Mouse (Mus musculus): Measurements from ENCODE around the gene Card10.

Gene Card10

DNA sequence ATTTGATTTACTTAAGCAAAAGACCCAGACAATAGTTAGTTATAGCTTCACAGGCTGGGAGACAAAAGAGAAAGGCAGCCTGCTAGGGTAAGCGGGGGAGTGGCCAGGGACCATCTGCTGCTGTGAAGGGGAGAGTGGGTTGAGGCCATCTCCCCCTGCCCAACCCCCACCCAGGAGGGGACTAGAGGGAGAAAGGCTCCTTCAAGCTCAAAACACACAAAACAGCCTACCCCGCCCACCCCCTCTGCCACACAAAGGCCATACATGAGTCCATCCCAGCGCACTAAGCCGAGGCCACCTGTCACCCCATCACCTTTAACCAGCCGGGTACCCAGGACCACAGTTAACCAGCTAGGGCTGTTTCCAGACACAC is 31.9 kb downstream of the Card10 start:
- peak; percentile 60 for DNase-seq

- no peak for DNase-seq
These were observed 32.4 kb downstream of the Card10 start for GRCm38 (mm10) chr15:78770234-78770982.

GRCm38 (mm10) chr15:78769064-78769463 is 33.8 kb downstream of the Card10 start:
- DNase-seq, result no peak

GRCm38 (mm10) chr15:78763704-78764103 is 39.1 kb downstream of the Card10 start:
- DNase-seq, result no peak

GRCm38 (mm10) chr15:78763210-78763609 is 39.6 kb downstream of the Card10 start:
- DNase-seq, result no peak

DNA sequence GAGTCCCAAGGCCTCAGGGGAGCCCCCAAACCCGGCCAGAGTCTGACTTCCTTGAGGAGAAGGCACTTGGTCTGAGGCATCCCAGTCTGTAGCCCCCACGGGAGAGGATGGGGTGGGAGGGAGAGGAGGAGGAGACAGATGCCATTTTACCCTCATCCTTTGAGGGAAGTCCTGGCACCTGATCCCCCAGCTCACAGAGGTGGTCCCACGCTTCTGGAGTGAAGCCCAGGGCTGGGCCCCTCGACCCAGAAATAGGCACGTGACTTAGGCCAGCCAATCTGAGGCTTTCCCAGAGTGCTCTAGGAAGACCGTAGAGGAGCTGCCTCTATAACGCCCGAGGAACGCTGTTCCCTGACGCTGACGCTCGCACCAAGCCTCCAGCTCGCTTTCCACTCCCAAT is 41.7 kb downstream of the Card10 start:
- DNase-seq, result no peak

- DNase-seq, result no peak
These were observed 44.7 kb downstream of the Card10 start for GRCm38 (mm10) chr15:78758132-78758531.

- DNase-seq, result no peak
These were observed 46.7 kb downstream of the Card10 start for GRCm38 (mm10) chr15:78755966-78756725.

DNA sequence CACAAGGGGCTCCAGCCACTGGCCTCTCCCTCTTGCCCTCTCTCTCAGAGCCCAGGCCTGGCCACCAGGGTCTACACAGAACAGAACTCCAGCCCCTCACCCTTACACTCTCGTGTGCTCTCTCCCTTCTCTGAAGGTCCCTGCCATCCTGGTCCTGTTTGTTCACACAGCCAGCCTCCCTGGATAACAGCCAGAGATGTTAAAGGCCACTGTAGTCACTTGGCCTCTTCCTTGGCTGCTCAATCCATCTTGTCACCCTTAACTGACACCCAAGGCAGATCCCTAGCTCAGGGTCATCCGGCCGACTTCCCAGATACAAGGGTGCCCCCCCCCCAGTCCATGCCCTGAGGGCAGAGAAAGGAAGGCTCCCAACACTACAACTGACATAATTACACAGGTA is 47.6 kb downstream of the Card10 start:
- no peak for DNase-seq

- DNase-seq, result no peak
These were observed 48.7 kb downstream of the Card10 start for GRCm38 (mm10) chr15:78754144-78754543.

DNA sequence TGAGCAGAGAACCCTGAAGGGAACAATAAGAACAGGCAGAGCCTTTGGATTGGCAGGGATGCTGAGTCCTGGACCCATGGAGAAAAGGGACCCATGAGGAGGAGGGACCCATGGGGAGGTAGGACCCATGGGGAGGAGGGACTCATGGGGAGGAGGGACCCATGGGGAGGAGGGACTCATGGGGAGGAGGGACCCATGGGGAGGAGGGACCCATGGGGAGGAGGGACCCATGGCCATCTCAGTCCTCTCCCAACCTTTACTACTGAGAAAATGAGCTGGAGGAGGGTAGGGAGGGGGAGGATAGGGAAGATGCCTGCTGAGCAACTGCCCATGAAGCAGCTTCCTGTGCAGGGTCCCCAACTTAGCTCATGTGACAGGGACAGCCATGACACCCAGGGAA is 49.9 kb downstream of the Card10 start:
- DNase-seq, result no peak

GRCm38 (mm10) chr15:78750608-78751350 is 52.1 kb downstream of the Card10 start:
- no peak for DNase-seq

- no peak for DNase-seq
These were observed 53.0 kb downstream of the Card10 start for GRCm38 (mm10) chr15:78749855-78750254.

- DNase-seq, result peak; percentile 83
These were observed 58.6 kb downstream of the Card10 start for GRCm38 (mm10) chr15:78744206-78744605.

GRCm38 (mm10) chr15:78742831-78743230 is 60.0 kb downstream of the Card10 start:
- no peak for DNase-seq

DNA sequence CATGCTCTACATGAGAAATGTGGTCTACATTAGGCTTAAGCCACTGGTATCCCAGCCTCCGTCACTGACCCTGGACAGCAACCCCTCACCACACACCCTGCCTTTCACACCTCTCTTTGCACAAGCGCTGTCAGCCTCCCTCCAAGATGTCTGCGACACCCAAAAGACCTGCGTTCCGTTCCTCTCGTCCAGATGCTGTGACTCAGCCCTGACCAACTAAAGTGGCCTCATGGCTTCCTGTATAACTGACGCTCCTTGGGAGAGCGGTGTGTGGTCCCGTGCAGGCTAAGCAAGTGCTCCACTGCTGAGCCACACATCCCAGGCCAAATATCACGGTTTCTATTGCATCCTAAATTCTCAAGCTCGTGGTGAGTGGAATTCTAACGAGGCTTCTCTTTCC is 62.2 kb downstream of the Card10 start:
- DNase-seq, result no peak

GRCm38 (mm10) chr15:78737146-78737545 is 65.7 kb downstream of the Card10 start:
- DNase-seq, result no peak

DNA sequence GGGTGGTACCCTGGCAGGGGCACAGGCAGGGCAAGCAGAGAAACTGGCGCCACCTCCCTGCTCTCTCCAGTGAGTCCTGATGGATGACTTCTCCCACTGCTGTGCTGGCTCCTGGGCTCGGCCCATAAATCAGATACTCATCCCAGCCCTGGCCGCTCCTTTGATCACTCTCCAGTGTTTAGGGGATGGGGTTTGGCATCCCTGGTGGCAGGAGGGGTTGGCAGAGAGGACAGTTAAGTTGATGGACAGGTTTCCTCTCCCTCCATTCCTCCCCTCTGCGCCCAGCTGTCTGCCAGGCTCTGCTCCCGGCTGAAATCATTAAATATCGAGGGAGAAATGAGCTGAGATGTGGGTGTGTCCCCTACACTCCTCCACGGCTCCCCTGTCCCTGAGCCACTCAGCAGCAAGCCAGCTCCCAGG is 66.2 kb downstream of the Card10 start:
- DNase-seq, result no peak

GRCm38 (mm10) chr15:78736181-78736579 is 66.7 kb downstream of the Card10 start:
- no peak for DNase-seq

DNA sequence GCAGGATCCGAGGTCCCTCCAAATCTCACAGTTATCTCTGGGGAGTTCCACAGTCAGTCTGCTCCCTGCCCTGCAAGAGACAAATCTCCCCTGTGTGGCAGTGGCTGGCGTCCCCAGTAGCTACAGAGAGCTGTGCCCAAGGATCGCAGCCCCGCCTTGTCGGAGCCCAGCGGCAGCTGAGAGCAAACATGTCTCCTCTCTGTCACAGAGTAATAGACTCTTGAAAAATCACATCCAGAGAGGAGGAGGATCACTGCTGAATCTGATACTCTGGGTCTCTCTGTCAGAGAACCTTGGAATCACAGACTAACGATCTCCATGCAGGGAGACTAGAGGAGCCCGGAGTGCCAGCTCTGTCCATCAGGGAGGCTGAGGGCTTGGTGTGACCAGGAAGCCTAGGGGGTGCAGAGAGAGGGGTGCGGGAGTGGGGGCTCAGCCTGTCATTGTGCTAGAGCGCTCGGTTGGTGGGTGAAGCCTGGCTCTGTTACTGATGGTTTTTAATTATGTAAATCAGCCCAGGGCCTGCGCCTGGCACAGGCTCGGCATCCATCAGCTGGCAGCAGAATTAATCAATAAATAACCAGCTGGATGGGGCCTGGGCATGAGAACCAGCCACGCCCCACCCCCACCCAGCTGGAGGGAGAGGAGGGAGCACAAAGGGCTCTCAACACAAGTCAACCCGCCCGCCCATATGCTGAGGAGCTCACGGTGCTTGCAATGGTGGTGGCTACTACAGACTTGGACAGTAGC is 67.2 kb downstream of the Card10 start:
- no peak for DNase-seq

DNA sequence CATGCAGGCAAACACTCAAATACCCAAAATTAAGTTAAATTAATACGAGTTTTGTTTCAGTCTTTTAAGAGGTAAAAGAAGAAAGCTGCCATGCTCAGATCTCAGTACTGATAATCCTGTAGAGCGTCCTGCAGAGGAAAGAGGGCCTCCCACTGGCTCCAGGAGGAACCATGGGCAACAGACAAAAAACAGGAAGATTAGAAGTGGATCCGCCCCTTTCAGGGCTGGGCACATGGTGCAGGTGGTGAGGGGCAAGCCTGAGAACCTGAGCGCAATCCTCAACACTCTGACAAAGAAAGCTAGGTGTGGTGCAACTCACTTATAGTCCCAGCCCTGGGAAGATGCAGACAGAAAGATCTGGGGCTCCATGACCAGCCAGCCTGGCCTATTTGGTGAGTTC is 71.0 kb downstream of the Card10 start:
- no peak for DNase-seq

DNA sequence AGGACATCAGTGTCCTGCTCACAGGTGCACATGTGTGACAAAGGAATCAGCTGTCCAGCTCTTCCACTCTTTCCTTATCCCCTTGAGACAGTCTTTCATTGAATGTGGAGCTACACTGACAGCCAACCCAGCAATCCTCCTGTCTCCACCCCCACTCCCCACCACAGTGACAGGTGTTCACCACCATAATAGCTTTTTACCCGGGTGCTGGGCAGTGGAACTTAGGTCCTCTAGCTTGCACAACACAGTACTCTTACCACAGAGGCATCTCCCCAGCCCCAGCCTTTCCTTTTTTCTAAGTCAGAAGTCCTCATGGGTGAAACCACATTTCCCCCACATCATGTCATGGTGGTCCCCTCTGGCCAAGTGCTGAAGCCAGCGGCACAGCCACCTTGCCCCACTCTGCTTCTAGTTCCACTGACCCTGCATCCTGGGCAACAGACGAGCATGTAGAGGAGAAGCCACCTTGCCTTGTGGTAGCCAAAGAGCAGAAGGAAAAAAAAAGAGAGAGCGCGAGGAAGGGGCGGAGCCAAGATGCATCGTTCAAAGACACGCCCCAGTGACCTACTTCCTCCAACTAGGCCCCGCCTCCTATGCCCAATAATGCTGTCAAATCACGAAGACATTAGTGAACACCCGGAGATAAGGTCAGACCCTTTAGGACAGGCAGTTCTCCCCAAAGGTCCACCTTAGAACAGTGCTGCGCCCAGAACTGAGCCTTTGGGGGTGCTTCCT is 72.4 kb downstream of the Card10 start:
- DNase-seq, result peak; percentile 45
